In genomic region chr1:185430488-185430887, GRCm38 (mm10) we compare ENCODE assay signal across 23 mouse cellular contexts. TPM values are rescaled to one million over a fixed set of nuclear protein-coding genes. Genes with fewer than 3 reads are reported as not detected.
DNase-seq lines count a peak whose midpoint lies in the region; ATAC-seq and TF ChIP-seq lines count a peak whose summit lies in the region.
"Had no signal": no experiment of that assay in that cellular context is flagged by ENCODE, and none has a peak within 500 bp of the region (broad histone marks: within the 10 kb centered on the region; RNA-seq: fewer than 3 reads in every experiment).

No protein-coding gene starts in this region.

- H3K36me3 ChIP-seq in forebrain, embryonic 14.5 days (ENCODE audit: control insufficient read depth, insufficient read depth, low read length), result peaks cover 35% of the 10 kb centered on the region
- peaks cover 42% of the 10 kb centered on the region for H3K36me3 ChIP-seq in forebrain, embryonic 12.5 days (replicated peaks)
- H3K36me3 ChIP-seq in liver, embryonic 15.5 days (replicated peaks), result peaks cover 46% of the 10 kb centered on the region
- H3K36me3 ChIP-seq in liver, embryonic 11.5 days (ENCODE audit: control insufficient read depth, insufficient read depth, low read length), result peaks cover 14% of the 10 kb centered on the region
- peaks cover 41% of the 10 kb centered on the region for H3K36me3 ChIP-seq in myocyte (ENCODE audit: control insufficient read depth, insufficient read depth)

- H3ac ChIP-seq in myocyte (ENCODE audit: control insufficient read depth, insufficient read length), result no peak overlapping the region

- H3K27me3 ChIP-seq in forebrain, embryonic 14.5 days (replicated peaks; ENCODE audit: control insufficient read depth, insufficient read depth, low read length), result no peaks in the 10 kb centered on the region
- no peaks in the 10 kb centered on the region for H3K27me3 ChIP-seq in forebrain, embryonic 12.5 days
- 0 out of 2 replicates have a peak, but pooled peaks cover 4% of the 10 kb centered on the region for H3K27me3 ChIP-seq in liver, embryonic 15.5 days
- H3K27me3 ChIP-seq in liver, embryonic 11.5 days (replicated peaks; ENCODE audit: control insufficient read depth, insufficient read depth, low read length), result no peaks in the 10 kb centered on the region
- H3K27me3 ChIP-seq in myocyte (ENCODE audit: control insufficient read depth, insufficient read depth, insufficient read length), result no peaks in the 10 kb centered on the region
- H3K27me3 ChIP-seq: heart, embryonic 13.5 days; Patski had no signal

- H3K4me2 ChIP-seq in forebrain, embryonic 14.5 days (ENCODE audit: low read length), result no peak overlapping the region
- H3K4me2 ChIP-seq in forebrain, embryonic 12.5 days, result no peak overlapping the region
- no peak overlapping the region for H3K4me2 ChIP-seq in liver, embryonic 15.5 days
- H3K4me2 ChIP-seq in liver, embryonic 11.5 days, result no peak overlapping the region
- H3K4me2 ChIP-seq in myocyte (ENCODE audit: low read depth), result no peak overlapping the region
- H3K4me2 ChIP-seq: heart, embryonic 13.5 days; hindbrain, embryonic 14.5 days had no signal

- no peaks in the 10 kb centered on the region for H3K79me2 ChIP-seq in myocyte (ENCODE audit: control insufficient read depth, insufficient read depth)

- H3K4me1 ChIP-seq in forebrain, embryonic 14.5 days (ENCODE audit: control insufficient read depth, insufficient read depth, low read length), result no peaks in the 10 kb centered on the region
- H3K4me1 ChIP-seq in forebrain, embryonic 12.5 days, result no peaks in the 10 kb centered on the region
- H3K4me1 ChIP-seq in liver, embryonic 15.5 days (replicated peaks), result peaks cover 21% of the 10 kb centered on the region
- no peaks in the 10 kb centered on the region for H3K4me1 ChIP-seq in liver, embryonic 11.5 days (replicated peaks; ENCODE audit: control insufficient read depth, insufficient read depth, low read length)
- H3K4me1 ChIP-seq: embryonic facial prominence, embryonic 10.5 days; heart, embryonic 13.5 days had no signal

- peak; percentile 58; the same call in 1 of the 2 replicates for ATAC-seq in forebrain, embryonic 14.5 days
- ATAC-seq in forebrain, embryonic 12.5 days (ENCODE audit: low FRiP score), result no peak
- ATAC-seq in liver, embryonic 15.5 days (ENCODE audit: insufficient read depth), result no peak
- ATAC-seq in liver, embryonic 11.5 days (replicated peaks; ENCODE audit: low FRiP score), result no peak
- ATAC-seq: activated CD4-positive, CD25-positive, alpha-beta regulatory T cell, adult 4 months; inflammation-experienced regulatory T-cells, adult 6 months; Patski had no signal

- H3K9me3 ChIP-seq in forebrain, embryonic 14.5 days (replicated peaks; ENCODE audit: control insufficient read depth, low read length), result no peaks in the 10 kb centered on the region
- no peaks in the 10 kb centered on the region for H3K9me3 ChIP-seq in forebrain, embryonic 12.5 days
- H3K9me3 ChIP-seq in liver, embryonic 15.5 days (replicated peaks), result no peaks in the 10 kb centered on the region
- no peaks in the 10 kb centered on the region for H3K9me3 ChIP-seq in liver, embryonic 11.5 days (ENCODE audit: control insufficient read depth, low read length)
- H3K9me3 ChIP-seq: embryonic facial prominence, embryonic 10.5 days; heart, embryonic 13.5 days had no signal

- intact Hi-C loops in heart, postnatal 25 days (cut with DNase I), result loop anchor here (5.0 kb wide), 1 partner anchor 72 kb away; no protein-coding TSS in a partner anchor

- no peak overlapping the region for H3K9ac ChIP-seq in forebrain, embryonic 14.5 days (ENCODE audit: low read length)
- no peak overlapping the region for H3K9ac ChIP-seq in forebrain, embryonic 12.5 days
- H3K9ac ChIP-seq in liver, embryonic 15.5 days, result no peak overlapping the region
- no peak overlapping the region for H3K9ac ChIP-seq in liver, embryonic 11.5 days (ENCODE audit: low read depth, low read length)
- H3K9ac ChIP-seq: heart, embryonic 13.5 days; hindbrain, embryonic 14.5 days had no signal

- no peak overlapping the region; the same call in 1 of the 2 replicates for H3K27ac ChIP-seq in forebrain, embryonic 14.5 days (ENCODE audit: low read depth, low read length)
- no peak overlapping the region for H3K27ac ChIP-seq in forebrain, embryonic 12.5 days
- H3K27ac ChIP-seq in liver, embryonic 15.5 days (replicated peaks), result 0 out of 2 replicates have a peak overlapping the region, but pooled peaks have one; percentile 29
- no peak overlapping the region for H3K27ac ChIP-seq in liver, embryonic 11.5 days (ENCODE audit: low read depth, low read length)
- H3K27ac ChIP-seq: embryonic facial prominence, embryonic 10.5 days; gastrocnemius, adult 2 months; heart, embryonic 13.5 days; hindbrain, embryonic 14.5 days had no signal

- DNase-seq in forebrain, embryonic 14.5 days (ENCODE audit: low spot score), result peak; percentile 51
- DNase-seq in liver, embryonic 11.5 days (ENCODE audit: low spot score), result no peak
- DNase-seq in brain, adult 2 months (ENCODE audit: low read depth, low spot score), result peak; percentile 54
- DNase-seq in spleen, postnatal 4 days (ENCODE audit: low spot score in 2 of 2), result no peak
- DNase-seq in heart, postnatal 25 days (ENCODE audit: low spot score), result no peak
- DNase-seq: adrenal gland, postnatal 14 days; cerebellum, adult 2 months; cerebellum, postnatal 10 days; gastrocnemius, adult 2 months; gastrocnemius, postnatal 25 days; heart, adult 11 months; heart, postnatal 4 days had no signal

- no peak overlapping the region for H3K4me3 ChIP-seq in forebrain, embryonic 14.5 days (ENCODE audit: low read depth, low read length)
- H3K4me3 ChIP-seq in forebrain, embryonic 12.5 days (replicated peaks), result no peak overlapping the region
- no peak overlapping the region for H3K4me3 ChIP-seq in liver, embryonic 15.5 days (replicated peaks)
- H3K4me3 ChIP-seq in liver, embryonic 11.5 days (ENCODE audit: low read depth, low read length), result no peak overlapping the region
- no peak overlapping the region for H3K4me3 ChIP-seq in myocyte
- H3K4me3 ChIP-seq: embryonic facial prominence, embryonic 10.5 days; gastrocnemius, adult 2 months; heart, embryonic 13.5 days had no signal

- no peak for TF ChIP-seq POLR2A in myocyte (IDR thresholded peaks at IDR 0.05; ENCODE audit: insufficient read length, low read depth)

- 80% methylated on average over 5 of the region's 5 CpGs for WGBS in forebrain, embryonic 14.5 days
- 86% methylated on average over 5 of the region's 5 CpGs for WGBS in forebrain, embryonic 12.5 days
- 82% methylated on average over 5 of the region's 5 CpGs for WGBS in liver, embryonic 15.5 days (ENCODE audit: insufficient replicate concordance)
- WGBS in liver, embryonic 11.5 days, result 93% methylated on average over 5 of the region's 5 CpGs

TF ChIP-seq in myocyte, 11 proteins besides CTCF, POLR2A, EP300 and RAD21:
- TF ChIP-seq MYOG (IDR thresholded peaks at IDR 0.05; ENCODE audit: control insufficient read depth in 1 of 3, insufficient read depth in 1 of 3, insufficient read length in 2 of 3, low read depth in 2 of 3) (no peak), POLR2AphosphoS2 (IDR thresholded peaks at IDR 0.05; ENCODE audit: insufficient read length, low read depth) (peak; percentile 72)
TF ChIP-seq in myocyte: peak in this region for 1.

RNA-seq across cellular contexts. Expression of gene Slc30a10, which starts 24.2 kb away (rescaled TPM):
- polyA plus RNA-seq in forebrain, embryonic 14.5 days (2014; fragmentation: Nextera tagmentation; extraction: Ambion mirVana), result 10.5 and 11.0 TPM in 2 replicates
- polyA plus RNA-seq in forebrain, embryonic 12.5 days (2016; fragmentation: Nextera tagmentation; extraction: Ambion mirVana), result 4.4 and 4.6 TPM in 2 replicates
- 13.0 and 14.2 TPM in 2 replicates for polyA plus RNA-seq in liver, embryonic 15.5 days (2015; fragmentation: Nextera tagmentation; extraction: Ambion mirVana)
- polyA plus RNA-seq in liver, embryonic 11.5 days (2014; fragmentation: Nextera tagmentation; extraction: Ambion mirVana), result 22.8 and 23.5 TPM in 2 replicates
- polyA plus RNA-seq in myocyte (2012; fragmentation: generic; extraction: Trizol), result not detected
- total RNA-seq in heart, postnatal 25 days (2021), result not detected
- total RNA-seq: adrenal gland, adult 18-20 months; gastrocnemius, adult 2 months; gastrocnemius, postnatal 25 days; heart, postnatal 4 days had no signal
- polyA plus RNA-seq: activated CD4-positive, CD25-positive, alpha-beta regulatory T cell, adult 4 months; C2C12; inflammation-experienced regulatory T-cells, adult 6 months; Patski had no signal

Comparison
In these comparisons a context has a peak if more than half of its experiments do, and no peak if none do; other contexts are left out.
1. DNase-seq: peak in forebrain, embryonic 14.5 days (single experiment) and brain, adult 2 months (single experiment); none in liver, embryonic 11.5 days (single experiment), spleen, postnatal 4 days (0 of 2) and heart, postnatal 25 days (single experiment).